Mouse (Mus musculus): ENCODE data around the gene Gramd4. TPM values are rescaled to one million over a fixed set of nuclear protein-coding genes. Genes with fewer than 3 reads are reported as not detected.

The Gramd4 gene
- total RNA-seq, 1 experiment = 24.5 TPM

GRCm38 (mm10) chr15:86172526-86172925, 115.0 kb downstream of the Gramd4 start:
- H3K9me3 ChIP-seq (ENCODE audit: control insufficient read depth, insufficient read depth, low read depth, low read length) = no peaks in the 10 kb centered on the region
- no peak overlapping the region for H3K4me3 ChIP-seq (ENCODE audit: insufficient read depth in 1 of 2, low read depth in 1 of 2, low read length in 2 of 2, poor library complexity in 1 of 2, severe bottlenecking in 1 of 2)
- in situ Hi-C loops (cut with MboI; ENCODE audit: low sequenced_read_pairs in 2 of 2, unreplicated experiment in 2 of 2) = no loop called here
- no peak overlapping the region for H3K9ac ChIP-seq (ENCODE audit: insufficient read depth, low read depth, low read length, poor library complexity, severe bottlenecking)
- DNase-seq (ENCODE audit: low read depth, low spot score) = no peak
- H3K4me1 ChIP-seq (ENCODE audit: control insufficient read depth in 2 of 2, insufficient read depth in 2 of 2, low read length in 2 of 2, poor library complexity in 1 of 2) = peaks cover 0 to 24% of the 10 kb centered on the region in 2 experiments; a peak in 2 of 4 replicates
- no peak overlapping the region for H3K27ac ChIP-seq (ENCODE audit: insufficient read depth, low read depth, low read length, poor library complexity, severe bottlenecking)
- TF ChIP-seq ZNF384 (IDR thresholded peaks at IDR 0.05; ENCODE audit: low read depth, low read length) = no peak
- TF ChIP-seq MAFK (IDR thresholded peaks at IDR 0.05; ENCODE audit: insufficient read depth, low read depth, low read length) = no peak
- no peak for TF ChIP-seq CHD2 (IDR thresholded peaks at IDR 0.05; ENCODE audit: low read depth, low read length)
- no peak for TF ChIP-seq ZC3H11A (IDR thresholded peaks at IDR 0.05; ENCODE audit: borderline replicate concordance, low read depth, low read length)
- no peak for TF ChIP-seq HCFC1 (IDR thresholded peaks at IDR 0.05; ENCODE audit: borderline replicate concordance, insufficient read depth, low read length)
- no peaks in the 10 kb centered on the region for H3K36me3 ChIP-seq (ENCODE audit: control insufficient read depth, insufficient read depth, low read length, poor library complexity, severe bottlenecking)

- H3K36me3 ChIP-seq (ENCODE audit: control insufficient read depth, insufficient read depth, low read length, poor library complexity, severe bottlenecking) = no peaks in the 10 kb centered on the region
- peaks cover 0 to 18% of the 10 kb centered on the region in 2 experiments; a peak in 2 of 4 replicates for H3K4me1 ChIP-seq (ENCODE audit: control insufficient read depth in 2 of 2, insufficient read depth in 2 of 2, low read length in 2 of 2, poor library complexity in 1 of 2)
- in situ Hi-C loops (cut with MboI; ENCODE audit: low sequenced_read_pairs in 2 of 2, unreplicated experiment in 2 of 2) = no loop called here
- TF ChIP-seq HCFC1 (IDR thresholded peaks at IDR 0.05; ENCODE audit: borderline replicate concordance, insufficient read depth, low read length) (no peak), ZNF384 (IDR thresholded peaks at IDR 0.05; ENCODE audit: low read depth, low read length) (no peak), MAFK (IDR thresholded peaks at IDR 0.05; ENCODE audit: insufficient read depth, low read depth, low read length) (no peak), CHD2 (IDR thresholded peaks at IDR 0.05; ENCODE audit: low read depth, low read length) (no peak), ZC3H11A (IDR thresholded peaks at IDR 0.05; ENCODE audit: borderline replicate concordance, low read depth, low read length) (no peak)
- no peak overlapping the region for H3K4me3 ChIP-seq (ENCODE audit: insufficient read depth in 1 of 2, low read depth in 1 of 2, low read length in 2 of 2, poor library complexity in 1 of 2, severe bottlenecking in 1 of 2)
- H3K9ac ChIP-seq (ENCODE audit: insufficient read depth, low read depth, low read length, poor library complexity, severe bottlenecking) = no peak overlapping the region
- H3K27ac ChIP-seq (ENCODE audit: insufficient read depth, low read depth, low read length, poor library complexity, severe bottlenecking) = no peak overlapping the region
- DNase-seq (ENCODE audit: low read depth, low spot score) = no peak
- no peaks in the 10 kb centered on the region for H3K9me3 ChIP-seq (ENCODE audit: control insufficient read depth, insufficient read depth, low read depth, low read length)
These were observed 115.9 kb downstream of the Gramd4 start for GRCm38 (mm10) chr15:86173136-86173985.

DNA sequence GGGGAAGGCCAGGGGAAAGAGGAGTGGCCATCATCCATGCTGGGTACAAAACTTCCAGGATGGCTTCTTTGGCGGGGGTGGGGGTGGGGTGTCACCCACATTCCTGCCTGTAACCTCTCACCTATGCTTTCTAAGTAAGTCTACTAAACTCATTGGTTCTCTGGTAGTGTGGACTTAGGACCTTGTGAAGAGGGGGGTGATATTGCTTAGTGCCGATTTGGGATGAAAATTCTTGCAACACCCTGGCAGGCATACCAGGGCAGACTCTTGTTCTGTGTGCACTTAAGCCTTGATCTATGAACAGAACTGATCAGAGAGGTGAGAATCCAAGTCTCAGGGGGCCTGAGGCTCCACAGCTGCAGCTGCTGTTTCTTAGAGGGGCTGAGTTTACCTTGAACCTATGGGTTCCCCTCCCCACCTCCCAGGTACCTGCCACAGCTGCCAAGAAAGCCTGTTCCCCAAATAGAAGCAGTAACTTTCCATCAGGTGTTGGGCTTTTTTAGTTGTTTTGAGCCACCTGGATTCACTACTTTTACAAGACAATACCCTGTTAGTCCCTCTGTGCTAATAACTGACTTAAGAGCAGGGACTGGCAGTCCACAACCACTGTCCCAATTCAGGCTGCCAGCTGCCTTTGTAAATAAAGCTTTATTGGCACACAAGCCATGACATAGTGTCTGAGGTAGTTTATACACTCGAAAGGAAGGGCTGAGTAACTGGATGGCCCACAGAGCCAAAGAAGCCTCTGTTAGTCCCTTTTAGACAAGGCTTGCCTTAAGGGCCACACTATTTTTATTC, 118.0 kb downstream of the Gramd4 start:
- no peak overlapping the region for H3K9ac ChIP-seq (ENCODE audit: insufficient read depth, low read depth, low read length, poor library complexity, severe bottlenecking)
- peaks cover 0 to 10% of the 10 kb centered on the region in 2 experiments; a peak in 1 of 4 replicates for H3K4me1 ChIP-seq (ENCODE audit: control insufficient read depth in 2 of 2, insufficient read depth in 2 of 2, low read length in 2 of 2, poor library complexity in 1 of 2)
- no peak for DNase-seq (ENCODE audit: low read depth, low spot score)
- H3K4me3 ChIP-seq (ENCODE audit: insufficient read depth in 1 of 2, low read depth in 1 of 2, low read length in 2 of 2, poor library complexity in 1 of 2, severe bottlenecking in 1 of 2) = no peak overlapping the region
- TF ChIP-seq CHD2 (IDR thresholded peaks at IDR 0.05; ENCODE audit: low read depth, low read length) (no peak), HCFC1 (IDR thresholded peaks at IDR 0.05; ENCODE audit: borderline replicate concordance, insufficient read depth, low read length) (no peak), MAFK (IDR thresholded peaks at IDR 0.05; ENCODE audit: insufficient read depth, low read depth, low read length) (no peak), ZNF384 (IDR thresholded peaks at IDR 0.05; ENCODE audit: low read depth, low read length) (no peak), ZC3H11A (IDR thresholded peaks at IDR 0.05; ENCODE audit: borderline replicate concordance, low read depth, low read length) (no peak)
- no peaks in the 10 kb centered on the region for H3K36me3 ChIP-seq (ENCODE audit: control insufficient read depth, insufficient read depth, low read length, poor library complexity, severe bottlenecking)
- in situ Hi-C loops (cut with MboI; ENCODE audit: low sequenced_read_pairs in 2 of 2, unreplicated experiment in 2 of 2) = no loop called here
- H3K9me3 ChIP-seq (ENCODE audit: control insufficient read depth, insufficient read depth, low read depth, low read length) = no peaks in the 10 kb centered on the region
- H3K27ac ChIP-seq (ENCODE audit: insufficient read depth, low read depth, low read length, poor library complexity, severe bottlenecking) = no peak overlapping the region

DNA sequence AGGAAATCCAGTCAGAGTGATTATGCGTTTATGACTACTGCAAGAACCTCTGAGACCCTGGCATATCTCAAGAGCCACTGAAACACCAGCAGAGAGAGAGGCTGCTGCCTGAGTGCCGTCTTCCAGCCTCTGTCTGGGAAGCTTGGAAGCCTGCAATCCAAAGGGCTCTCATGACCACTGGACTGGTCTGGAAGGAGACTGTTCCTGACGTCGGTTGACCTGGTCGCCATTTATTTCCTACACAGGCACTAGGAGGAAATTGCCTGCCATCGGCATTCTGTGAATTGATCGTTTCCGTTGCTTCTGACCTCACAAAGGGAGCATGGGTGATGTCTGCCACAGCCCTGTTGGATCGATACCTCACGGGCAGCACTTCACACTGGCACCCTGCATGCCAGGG, 118.7 kb downstream of the Gramd4 start:
- DNase-seq (ENCODE audit: low read depth, low spot score) = no peak
- no peaks in the 10 kb centered on the region for H3K36me3 ChIP-seq (ENCODE audit: control insufficient read depth, insufficient read depth, low read length, poor library complexity, severe bottlenecking)
- no peak overlapping the region for H3K27ac ChIP-seq (ENCODE audit: insufficient read depth, low read depth, low read length, poor library complexity, severe bottlenecking)
- H3K4me1 ChIP-seq (ENCODE audit: control insufficient read depth in 2 of 2, insufficient read depth in 2 of 2, low read length in 2 of 2, poor library complexity in 1 of 2) = peaks cover 0 to 10% of the 10 kb centered on the region in 2 experiments; a peak in 1 of 4 replicates
- no peak for TF ChIP-seq MAFK (IDR thresholded peaks at IDR 0.05; ENCODE audit: insufficient read depth, low read depth, low read length)
- TF ChIP-seq HCFC1 (IDR thresholded peaks at IDR 0.05; ENCODE audit: borderline replicate concordance, insufficient read depth, low read length) = no peak
- TF ChIP-seq ZC3H11A (IDR thresholded peaks at IDR 0.05; ENCODE audit: borderline replicate concordance, low read depth, low read length) = no peak
- no peak for TF ChIP-seq ZNF384 (IDR thresholded peaks at IDR 0.05; ENCODE audit: low read depth, low read length)
- TF ChIP-seq CHD2 (IDR thresholded peaks at IDR 0.05; ENCODE audit: low read depth, low read length) = no peak
- no peak overlapping the region for H3K9ac ChIP-seq (ENCODE audit: insufficient read depth, low read depth, low read length, poor library complexity, severe bottlenecking)
- H3K4me3 ChIP-seq (ENCODE audit: insufficient read depth in 1 of 2, low read depth in 1 of 2, low read length in 2 of 2, poor library complexity in 1 of 2, severe bottlenecking in 1 of 2) = no peak overlapping the region
- in situ Hi-C loops (cut with MboI; ENCODE audit: low sequenced_read_pairs in 2 of 2, unreplicated experiment in 2 of 2) = no loop called here
- no peaks in the 10 kb centered on the region for H3K9me3 ChIP-seq (ENCODE audit: control insufficient read depth, insufficient read depth, low read depth, low read length)

Data from ES-E14 (cell line).